Mouse (Mus musculus): ENCODE data around the gene Thap7. TPM values are rescaled to one million over a fixed set of nuclear protein-coding genes. Genes with fewer than 3 reads are reported as not detected.
A peak's percentile ranks its signal among the peaks of the same experiment; 100 is the strongest.
"Not testable (repeated sequence)": the region's sequence is repeated elsewhere in the genome, so short reads cannot be mapped to it uniquely, and the experiment has no call there.

Thap7 gene
- total and polyA plus RNA-seq, 2 experiments: 15.1 to 49.2 TPM

GRCm38 (mm10) chr16:17511431-17511830, 19.5 kb downstream of the Thap7 start:
- Histone ChIP-seq H3K79me2 (ENCODE audit: control insufficient read depth, insufficient read depth, low read length) (peaks cover 4% of the 10 kb centered on the region; the same call in 1 of the 2 replicates), H3K27me3 (ENCODE audit: control insufficient read depth, insufficient read depth, low read length) (no peaks in the 10 kb centered on the region), H3K9ac (ENCODE audit: low read depth, low read length) (no peak overlapping the region), H3K36me3 (ENCODE audit: control insufficient read depth, insufficient read depth, low read length) (peaks cover 3% of the 10 kb centered on the region; the same call in 1 of the 2 replicates), H3K4me1 (ENCODE audit: control insufficient read depth, insufficient read depth, low read length) (peaks cover 7% of the 10 kb centered on the region), H3K4me3 (ENCODE audit: insufficient read depth, low read depth, low read length) (no peak overlapping the region), H3K27ac (replicated peaks; ENCODE audit: insufficient read depth, low read depth, low read length) (no peak overlapping the region)
- no peak for TF ChIP-seq POLR2A (IDR thresholded peaks at IDR 0.05; ENCODE audit: extremely low read depth, insufficient read depth, low read length)
- TF ChIP-seq CTCF (IDR thresholded peaks at IDR 0.05; ENCODE audit: low read depth, low read length): no peak
- WGBS: 93% methylated on average over 4 of the region's 4 CpGs
- no peak for DNase-seq (ENCODE audit: extremely low read depth, low read depth, low spot score)

- Histone ChIP-seq H3K4me3 (ENCODE audit: insufficient read depth, low read depth, low read length) (no peak overlapping the region), H3K79me2 (ENCODE audit: control insufficient read depth, insufficient read depth, low read length) (peaks cover 4% of the 10 kb centered on the region; the same call in 1 of the 2 replicates), H3K36me3 (ENCODE audit: control insufficient read depth, insufficient read depth, low read length) (peaks cover 3% of the 10 kb centered on the region; the same call in 1 of the 2 replicates), H3K9ac (ENCODE audit: low read depth, low read length) (no peak overlapping the region), H3K27me3 (ENCODE audit: control insufficient read depth, insufficient read depth, low read length) (no peaks in the 10 kb centered on the region), H3K27ac (replicated peaks; ENCODE audit: insufficient read depth, low read depth, low read length) (no peak overlapping the region), H3K4me1 (ENCODE audit: control insufficient read depth, insufficient read depth, low read length) (peaks cover 7% of the 10 kb centered on the region)
- no peak for DNase-seq (ENCODE audit: extremely low read depth, low read depth, low spot score)
- 35% methylated on average over 2 of the region's 2 CpGs for WGBS
- TF ChIP-seq POLR2A (IDR thresholded peaks at IDR 0.05; ENCODE audit: extremely low read depth, insufficient read depth, low read length): no peak
Observed at GRCm38 (mm10) chr16:17510686-17511085, 20.2 kb downstream of the Thap7 start.

- Histone ChIP-seq H3K27ac (replicated peaks; ENCODE audit: insufficient read depth, low read depth, low read length) (no peak overlapping the region), H3K36me3 (ENCODE audit: control insufficient read depth, insufficient read depth, low read length) (peaks cover 3% of the 10 kb centered on the region; the same call in 1 of the 2 replicates), H3K9ac (ENCODE audit: low read depth, low read length) (no peak overlapping the region), H3K79me2 (ENCODE audit: control insufficient read depth, insufficient read depth, low read length) (peaks cover 4% of the 10 kb centered on the region; the same call in 1 of the 2 replicates), H3K4me1 (ENCODE audit: control insufficient read depth, insufficient read depth, low read length) (peaks cover 7% of the 10 kb centered on the region), H3K27me3 (ENCODE audit: control insufficient read depth, insufficient read depth, low read length) (no peaks in the 10 kb centered on the region), H3K4me3 (ENCODE audit: insufficient read depth, low read depth, low read length) (no peak overlapping the region)
- DNase-seq (ENCODE audit: extremely low read depth, low read depth, low spot score): no peak
- no peak for TF ChIP-seq POLR2A (IDR thresholded peaks at IDR 0.05; ENCODE audit: extremely low read depth, insufficient read depth, low read length)
- TF ChIP-seq CTCF (IDR thresholded peaks at IDR 0.05; ENCODE audit: low read depth, low read length): no peak
- WGBS: 100% methylated on average over 2 of the region's 2 CpGs
Observed at GRCm38 (mm10) chr16:17510143-17510542, 20.8 kb downstream of the Thap7 start.

- Histone ChIP-seq H3K9ac (ENCODE audit: low read depth, low read length) (peak overlapping the region; percentile 86), H3K36me3 (ENCODE audit: control insufficient read depth, insufficient read depth, low read length) (peaks cover 3% of the 10 kb centered on the region; the same call in 1 of the 2 replicates), H3K79me2 (ENCODE audit: control insufficient read depth, insufficient read depth, low read length) (peaks cover 4% of the 10 kb centered on the region; the same call in 1 of the 2 replicates), H3K4me1 (ENCODE audit: control insufficient read depth, insufficient read depth, low read length) (peaks cover 7% of the 10 kb centered on the region), H3K27me3 (ENCODE audit: control insufficient read depth, insufficient read depth, low read length) (no peaks in the 10 kb centered on the region), H3K4me3 (ENCODE audit: insufficient read depth, low read depth, low read length) (peak overlapping the region; percentile 94), H3K27ac (replicated peaks; ENCODE audit: insufficient read depth, low read depth, low read length) (peak overlapping the region; percentile 92)
- WGBS: 4% methylated on average over 9 of the region's 9 CpGs
- DNase-seq (ENCODE audit: extremely low read depth, low read depth, low spot score): no peak
- no peak for TF ChIP-seq CTCF (IDR thresholded peaks at IDR 0.05; ENCODE audit: low read depth, low read length)
- TF ChIP-seq POLR2A (IDR thresholded peaks at IDR 0.05; ENCODE audit: extremely low read depth, insufficient read depth, low read length): no peak
Observed at GRCm38 (mm10) chr16:17509240-17509597, 21.7 kb downstream of the Thap7 start.

GRCm38 (mm10) chr16:17508546-17509239, 22.2 kb downstream of the Thap7 start, which contains the start of gene Lztr1:
Gene Lztr1 (plus strand): TSS chr16:17508688.
- Histone ChIP-seq H3K9ac (ENCODE audit: low read depth, low read length) (peak within 1 kb of the TSS; percentile 86), H3K36me3 (ENCODE audit: control insufficient read depth, insufficient read depth, low read length) (no peaks in the 10 kb centered on the region; the same call in 1 of the 2 replicates), H3K79me2 (ENCODE audit: control insufficient read depth, insufficient read depth, low read length) (peaks cover 4% of the 10 kb centered on the region; the same call in 1 of the 2 replicates), H3K27ac (replicated peaks; ENCODE audit: insufficient read depth, low read depth, low read length) (peak within 1 kb of the TSS; percentile 92), H3K4me1 (ENCODE audit: control insufficient read depth, insufficient read depth, low read length) (peaks cover 7% of the 10 kb centered on the region), H3K27me3 (ENCODE audit: control insufficient read depth, insufficient read depth, low read length) (no peaks in the 10 kb centered on the region), H3K4me3 (ENCODE audit: insufficient read depth, low read depth, low read length) (peak within 1 kb of the TSS; percentile 94)
- TF ChIP-seq CTCF (IDR thresholded peaks at IDR 0.05; ENCODE audit: low read depth, low read length) (no peak), POLR2A (IDR thresholded peaks at IDR 0.05; ENCODE audit: extremely low read depth, insufficient read depth, low read length) (peak; percentile 52; the same call in 1 of the 2 replicates)
- WGBS: under 1% methylated on average over 50 of the region's 50 CpGs
- DNase-seq (ENCODE audit: extremely low read depth, low read depth, low spot score): peak; percentile 77

GRCm38 (mm10) chr16:17508031-17508430, 22.9 kb downstream of the Thap7 start:
- H3K36me3 ChIP-seq (ENCODE audit: control insufficient read depth, insufficient read depth, low read length); H3K79me2 ChIP-seq (ENCODE audit: control insufficient read depth, insufficient read depth, low read length); H3K9ac ChIP-seq (ENCODE audit: low read depth, low read length); DNase-seq (ENCODE audit: extremely low read depth, low read depth, low spot score); H3K27me3 ChIP-seq (ENCODE audit: control insufficient read depth, insufficient read depth, low read length); H3K4me1 ChIP-seq (ENCODE audit: control insufficient read depth, insufficient read depth, low read length): not testable (repeated sequence)
- peak overlapping the region; percentile 94; the same call in 1 of the 2 replicates for H3K4me3 ChIP-seq (ENCODE audit: insufficient read depth, low read depth, low read length)
- peak overlapping the region; percentile 92; the same call in 1 of the 2 replicates for H3K27ac ChIP-seq (replicated peaks; ENCODE audit: insufficient read depth, low read depth, low read length)
- 22% methylated on average over 3 of the region's 3 CpGs for WGBS
